Mouse (Mus musculus) cortical plate, adult 2 months (tissue): Measurements from ENCODE around the gene Eef1a2.

Experiments
- CTCF ChIP-seq: fragments of 200-500 bp; IDR thresholded peaks from 2 replicates; pipeline ENCODE4 v1.5.1; 2011; ENCODE audit warnings: mild to moderate bottlenecking, control low read depth, low read length; ENCODE audit not compliant: insufficient read depth; ENCODE audit errors: extremely low read depth
- POLR2A ChIP-seq: fragments of 200-500 bp; IDR thresholded peaks from 2 replicates; pipeline ENCODE4 v1.6.1; 2011; ENCODE audit warnings: mild to moderate bottlenecking, low read length, control low read depth; ENCODE audit not compliant: insufficient read depth; ENCODE audit errors: extremely low read depth

- TF ChIP-seq CTCF, result no peak
- no peak for TF ChIP-seq POLR2A
These were observed 36.9 kb downstream of the Eef1a2 start for GRCm38 (mm10) chr2:181119952-181120351.
